Mouse (Mus musculus) forelimb bud, embryonic 11.5 days (tissue): Measurements from ENCODE around the gene Cldn11.

ENCODE experiments used
- DNase-seq: peaks from one replicate; pipeline ENCODE4 v3.0.0-alpha.2; 2012; ENCODE audit warnings: low read depth, low spot score

Gene Cldn11

GRCm38 (mm10) chr3:31160046-31160445 is 10.3 kb downstream of the Cldn11 start:
- no peak for DNase-seq

DNA sequence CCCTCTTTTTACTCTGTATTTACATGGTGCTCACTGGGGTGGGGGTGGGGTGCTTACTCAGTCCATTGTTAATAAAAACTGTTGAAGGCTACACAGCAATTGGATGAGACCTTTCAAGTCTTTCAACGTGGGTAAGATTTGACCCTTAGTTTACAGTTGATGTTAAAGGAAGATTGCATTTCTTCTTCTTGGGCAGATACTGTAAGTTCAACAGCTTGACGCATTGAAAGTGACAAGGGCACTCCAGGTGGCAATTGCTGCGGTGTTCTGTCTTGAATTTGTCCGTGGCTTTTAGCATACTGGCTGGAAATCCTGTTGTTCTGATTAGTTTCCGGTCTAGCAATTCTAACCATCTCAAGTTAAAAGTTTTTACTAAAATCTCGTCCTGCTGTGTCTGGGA is 11.6 kb downstream of the Cldn11 start:
- DNase-seq: no peak

GRCm38 (mm10) chr3:31162860-31163259 is 13.1 kb downstream of the Cldn11 start:
- no peak for DNase-seq

GRCm38 (mm10) chr3:31165803-31166202 is 16.1 kb downstream of the Cldn11 start:
- no peak for DNase-seq

GRCm38 (mm10) chr3:31166365-31166871 is 16.7 kb downstream of the Cldn11 start:
- DNase-seq: no peak

DNA sequence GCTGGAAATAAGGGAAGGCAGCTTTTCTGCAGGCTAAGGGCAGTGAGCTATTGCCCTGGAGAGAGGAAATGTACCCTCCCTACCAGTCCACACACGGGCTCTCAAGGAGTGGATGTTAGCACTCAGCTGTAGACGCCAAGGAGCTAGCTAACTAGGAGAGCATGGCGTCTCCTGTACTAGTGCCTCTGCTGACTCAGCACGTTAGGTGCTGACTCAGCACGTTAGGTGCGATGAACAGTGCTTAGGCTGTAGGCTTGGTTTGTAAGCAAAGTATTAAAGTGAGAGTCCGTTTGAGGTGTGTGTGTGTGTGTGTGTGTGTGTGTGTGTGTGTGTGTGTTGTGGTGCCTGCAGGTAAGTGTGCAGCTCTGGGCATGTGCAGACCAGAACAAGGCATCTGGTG is 40.6 kb downstream of the Cldn11 start:
- no peak for DNase-seq

GRCm38 (mm10) chr3:31191402-31191801 is 41.7 kb downstream of the Cldn11 start:
- peak; percentile 66 for DNase-seq

- DNase-seq: no peak
Measured at GRCm38 (mm10) chr3:31199162-31199877, 49.6 kb downstream of the Cldn11 start.

DNA sequence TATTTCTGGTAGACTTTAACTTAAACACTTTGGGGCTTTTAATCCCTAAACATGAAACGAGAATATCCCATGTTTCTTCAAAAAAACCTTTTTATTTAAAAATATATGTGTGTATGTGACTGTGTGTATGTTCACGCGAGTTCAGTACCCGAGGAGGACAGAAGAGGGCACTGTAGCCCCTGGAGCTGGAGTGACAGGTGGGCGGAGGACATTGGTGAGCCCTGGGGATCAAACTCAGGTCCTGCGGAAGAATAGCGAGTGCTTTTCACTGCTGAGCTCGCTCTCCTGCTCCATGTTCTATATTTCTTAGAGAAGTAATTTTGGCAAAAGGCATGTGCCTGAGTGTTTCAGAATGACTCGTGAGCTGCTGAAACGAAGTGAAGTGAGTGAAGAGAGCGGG is 54.2 kb downstream of the Cldn11 start:
- DNase-seq: no peak

DNA sequence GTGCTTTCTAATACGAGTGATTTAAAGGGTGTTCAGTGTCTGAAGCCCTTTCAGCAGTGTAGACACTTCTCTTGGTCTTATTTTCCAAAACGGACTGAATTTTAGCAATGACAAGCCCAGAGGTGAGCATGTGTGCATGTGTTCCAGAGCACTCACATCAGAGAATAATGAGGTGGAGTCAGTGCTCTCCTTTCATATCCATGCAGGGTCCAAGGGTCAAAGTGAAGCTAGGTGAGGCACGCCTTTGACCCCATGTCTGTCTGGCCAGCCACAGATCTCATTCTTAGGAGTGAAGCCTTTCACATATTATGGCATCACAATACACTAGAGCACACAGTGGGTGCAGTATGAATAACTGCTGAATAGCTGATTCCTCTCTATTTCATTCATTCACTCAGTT is 55.4 kb downstream of the Cldn11 start:
- DNase-seq: no peak

GRCm38 (mm10) chr3:31208046-31208445 is 58.3 kb downstream of the Cldn11 start:
- no peak for DNase-seq

GRCm38 (mm10) chr3:31208458-31208994 is 58.8 kb downstream of the Cldn11 start:
- DNase-seq: no peak

DNA sequence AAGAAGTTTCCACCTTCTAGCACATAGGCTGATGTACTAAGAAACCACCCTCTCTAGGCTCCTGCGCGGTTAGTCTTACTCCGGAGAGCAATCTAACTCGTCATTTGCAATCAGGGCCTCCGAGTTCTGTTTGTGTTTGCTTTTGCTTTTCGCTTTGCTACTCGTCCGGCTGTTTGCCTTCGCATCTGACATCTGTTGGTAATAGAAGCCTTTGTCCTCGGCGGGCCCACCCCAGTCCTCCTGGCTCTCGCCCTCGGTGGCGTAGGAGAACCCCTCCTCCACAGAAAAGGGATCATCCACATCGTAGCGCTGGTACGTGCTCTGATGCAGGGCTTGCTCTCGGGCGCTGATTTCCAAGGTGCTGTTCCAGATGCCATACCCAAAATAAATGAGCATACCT is 59.3 kb downstream of the Cldn11 start:
- DNase-seq: no peak

DNA sequence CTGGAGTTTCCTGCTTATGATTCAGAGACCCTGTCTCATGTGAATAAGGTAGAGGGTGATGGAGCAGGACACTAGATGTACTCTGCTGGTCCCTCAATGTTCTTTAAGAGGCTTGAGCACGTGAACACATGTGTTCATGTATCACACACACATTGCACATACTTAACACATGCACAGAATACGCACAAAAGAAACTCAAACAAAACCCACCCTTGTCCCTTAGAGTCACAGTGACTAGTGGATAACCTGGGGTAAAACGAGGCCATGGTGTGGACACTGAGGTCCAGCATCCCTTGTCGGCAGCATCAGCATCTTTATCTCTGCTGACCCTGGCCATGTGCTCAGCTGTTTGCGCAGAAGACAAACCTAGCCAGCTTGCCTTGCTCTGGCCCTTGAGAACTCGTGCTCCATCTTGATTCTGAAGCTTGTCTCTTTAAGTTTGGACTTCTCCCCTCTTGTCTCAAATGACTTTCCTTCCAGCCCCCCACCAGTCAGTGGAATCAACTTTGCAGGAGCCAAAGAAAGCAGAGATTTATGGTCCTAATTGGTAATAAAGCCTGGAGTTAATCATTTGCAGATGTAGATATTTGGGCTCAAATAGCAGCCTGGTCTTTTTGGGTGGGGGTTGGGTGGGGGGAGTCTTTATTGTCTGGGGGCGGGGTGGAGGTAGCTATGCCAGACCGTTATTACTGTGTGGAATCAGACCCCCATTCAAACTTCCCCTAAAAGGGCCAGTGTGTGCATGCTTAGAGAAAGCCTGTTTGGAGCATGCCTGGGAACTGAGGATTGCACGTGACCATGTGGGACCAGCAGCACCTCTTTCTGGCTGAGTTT is 62.7 kb downstream of the Cldn11 start:
- DNase-seq: peak; percentile 94

- DNase-seq: no peak
Measured at GRCm38 (mm10) chr3:31213802-31214201, 64.1 kb downstream of the Cldn11 start.
